Mouse (Mus musculus) hindbrain, embryonic 10.5 days (tissue): ENCODE data around the gene Gvin1. TPM values are rescaled to one million over a fixed set of nuclear protein-coding genes. Genes with fewer than 3 reads are reported as not detected.
"Not testable (repeated sequence)": the region's sequence is repeated elsewhere in the genome, so short reads cannot be mapped to it uniquely, and the experiment has no call there.

ENCODE experiments used
- DNase-seq: peaks from one replicate; pipeline ENCODE4 v3.0.0-alpha.2; 2017; ENCODE audit warnings: low spot score
- H3K27ac ChIP-seq: fragments of 300-500 bp; sonication (generic); 2 replicates; pipeline ENCODE4 v1.5.1; 2016; ENCODE audit warnings: mild to moderate bottlenecking, moderate library complexity
- H3K27me3 ChIP-seq: fragments of 300-500 bp; sonication (generic); 2 replicates; pipeline ENCODE4 v1.6.1; 2016; ENCODE audit warnings: mild to moderate bottlenecking; ENCODE audit not compliant: poor library complexity, insufficient read depth, severe bottlenecking
- H3K36me3 ChIP-seq: fragments of 300-500 bp; sonication (generic); 2 replicates; pipeline ENCODE4 v1.6.1; 2016; ENCODE audit warnings: mild to moderate bottlenecking, moderate library complexity
- H3K4me1 ChIP-seq: fragments of 300-500 bp; sonication (generic); replicated peaks from 2 replicates; pipeline ENCODE4 v1.6.1; 2016; ENCODE audit warnings: mild to moderate bottlenecking
- H3K4me3 ChIP-seq: fragments of 300-500 bp; sonication (generic); 2 replicates; pipeline ENCODE4 v1.5.1; 2016; ENCODE audit warnings: mild to moderate bottlenecking, moderate library complexity
- H3K9me3 ChIP-seq: fragments of 300-500 bp; sonication (generic); 2 replicates; pipeline ENCODE4 v1.6.1; 2016; ENCODE audit warnings: mild to moderate bottlenecking, moderate library complexity
- WGBS: fragments of 180-500 bp; shearing (Covaris S2); methylation state at CpG from one replicate; pipeline ENCODE4 v1.1.7; 2016; 5-methylcytosine and 5-hydroxymethylcytosine counted together
- polyA plus RNA-seq: library from polyadenylated mRNA; unstranded; fragments of >200 nt; fragmentation: Nextera tagmentation; extraction: Ambion mirVana; gene quantifications from 2 replicates; pipeline ENCODE4 v1.2.1, GENCODE M21; 2016

Gvin1 gene
- 0.06 and 0.07 TPM in 2 replicates for polyA plus RNA-seq

GRCm38 (mm10) chr7:106215177-106215576 is at the start of gene Gvin1:
TSS of gene Gvin1 (minus strand) at chr7:106215326.
- not testable (repeated sequence) for H3K27me3 ChIP-seq, H3K4me1 ChIP-seq, H3K9me3 ChIP-seq, DNase-seq, H3K4me3 ChIP-seq, H3K27ac ChIP-seq, H3K36me3 ChIP-seq
- WGBS: 86% methylated on average over 1 of the region's 1 CpGs

- 82% methylated on average over 2 of the region's 2 CpGs for WGBS
- Histone ChIP-seq H3K9me3 (peaks cover 10% of the 10 kb centered on the region), H3K4me1 (no peaks in the 10 kb centered on the region), H3K27ac (no peak overlapping the region), H3K36me3 (no peaks in the 10 kb centered on the region), H3K4me3 (no peak overlapping the region), H3K27me3 (no peaks in the 10 kb centered on the region)
- DNase-seq: no peak
These were observed 36.9 kb upstream of the Gvin1 start for GRCm38 (mm10) chr7:106251844-106252517.

- H3K4me3 ChIP-seq: no peak overlapping the region
- H3K27me3 ChIP-seq: no peaks in the 10 kb centered on the region
- H3K4me1 ChIP-seq: no peaks in the 10 kb centered on the region
- H3K27ac ChIP-seq: no peak overlapping the region
- no peaks in the 10 kb centered on the region for H3K36me3 ChIP-seq
- DNase-seq: no peak
- WGBS: 91% methylated on average over 2 of the region's 2 CpGs
- peaks cover 11% of the 10 kb centered on the region for H3K9me3 ChIP-seq
These were observed 33.8 kb upstream of the Gvin1 start for GRCm38 (mm10) chr7:106248922-106249321.

GRCm38 (mm10) chr7:106248245-106248644 is 33.1 kb upstream of the Gvin1 start:
- no peak for DNase-seq
- no peaks in the 10 kb centered on the region for H3K4me1 ChIP-seq
- H3K27ac ChIP-seq: no peak overlapping the region
- no peaks in the 10 kb centered on the region for H3K36me3 ChIP-seq
- peaks cover 8% of the 10 kb centered on the region; the same call in 1 of the 2 replicates for H3K9me3 ChIP-seq
- H3K4me3 ChIP-seq: no peak overlapping the region
- H3K27me3 ChIP-seq: no peaks in the 10 kb centered on the region
- 74% methylated on average over 2 of the region's 2 CpGs for WGBS

GRCm38 (mm10) chr7:106245601-106246000 is 30.5 kb upstream of the Gvin1 start:
- no peak for DNase-seq

GRCm38 (mm10) chr7:106240484-106241275 is 25.6 kb upstream of the Gvin1 start:
- not testable (repeated sequence) for H3K4me1 ChIP-seq, H3K27ac ChIP-seq, DNase-seq, H3K4me3 ChIP-seq, H3K36me3 ChIP-seq, H3K9me3 ChIP-seq, H3K27me3 ChIP-seq
- 92% methylated on average over 12 of the region's 12 CpGs for WGBS

More at GRCm38 (mm10) chr7:106245601-106246000, 30.5 kb upstream of the Gvin1 start:
- Histone ChIP-seq H3K4me1 (no peaks in the 10 kb centered on the region), H3K9me3 (0 out of 2 replicates have a peak, but pooled peaks cover 2% of the 10 kb centered on the region), H3K36me3 (no peaks in the 10 kb centered on the region), H3K27me3 (no peaks in the 10 kb centered on the region), H3K27ac (no peak overlapping the region), H3K4me3 (no peak overlapping the region)
- WGBS: 87% methylated on average over 6 of the region's 6 CpGs

- Histone ChIP-seq H3K27ac (no peak overlapping the region), H3K27me3 (no peaks in the 10 kb centered on the region), H3K9me3 (no peaks in the 10 kb centered on the region)
These were observed 22.0 kb upstream of the Gvin1 start for GRCm38 (mm10) chr7:106237192-106237465.

GRCm38 (mm10) chr7:106236327-106237191 is 21.4 kb upstream of the Gvin1 start:
- Histone ChIP-seq H3K9me3 (no peaks in the 10 kb centered on the region), H3K36me3 (no peaks in the 10 kb centered on the region), H3K27me3 (no peaks in the 10 kb centered on the region), H3K4me1 (no peaks in the 10 kb centered on the region), H3K27ac (no peak overlapping the region), H3K4me3 (no peak overlapping the region)
- no peak for DNase-seq
- WGBS: 73% methylated on average over 2 of the region's 2 CpGs

More at GRCm38 (mm10) chr7:106237192-106237465, 22.0 kb upstream of the Gvin1 start:
- Histone ChIP-seq H3K36me3 (no peaks in the 10 kb centered on the region), H3K4me1 (no peaks in the 10 kb centered on the region), H3K4me3 (no peak overlapping the region)
- DNase-seq: no peak

GRCm38 (mm10) chr7:106235596-106235995 is 20.5 kb upstream of the Gvin1 start:
- H3K27ac ChIP-seq: no peak overlapping the region
- no peak for DNase-seq
- no peaks in the 10 kb centered on the region for H3K27me3 ChIP-seq
- WGBS: 78% methylated on average over 2 of the region's 2 CpGs
- H3K4me3 ChIP-seq: no peak overlapping the region
- H3K4me1 ChIP-seq: no peaks in the 10 kb centered on the region
- no peaks in the 10 kb centered on the region for H3K9me3 ChIP-seq
- H3K36me3 ChIP-seq: no peaks in the 10 kb centered on the region

- H3K9me3 ChIP-seq, H3K27me3 ChIP-seq, H3K27ac ChIP-seq: not testable (repeated sequence)
These were observed 784 bp upstream of the Gvin1 start for GRCm38 (mm10) chr7:106215910-106216309.

GRCm38 (mm10) chr7:106213770-106214169 is 1.4 kb downstream of the Gvin1 start:
- not testable (repeated sequence) for H3K27ac ChIP-seq, H3K9me3 ChIP-seq, H3K4me1 ChIP-seq, H3K27me3 ChIP-seq, H3K36me3 ChIP-seq, H3K4me3 ChIP-seq, DNase-seq
- no CpG with 5 or more reads among the region's 4 CpGs for WGBS

More at GRCm38 (mm10) chr7:106215910-106216309, 784 bp upstream of the Gvin1 start:
- not testable (repeated sequence) for DNase-seq, H3K4me3 ChIP-seq, H3K36me3 ChIP-seq, H3K4me1 ChIP-seq

GRCm38 (mm10) chr7:106206630-106207029 is 8.5 kb downstream of the Gvin1 start:
- H3K27ac ChIP-seq, H3K4me1 ChIP-seq, H3K4me3 ChIP-seq, H3K27me3 ChIP-seq, H3K36me3 ChIP-seq, DNase-seq, H3K9me3 ChIP-seq: not testable (repeated sequence)
- 90% methylated on average over 2 of the region's 3 CpGs for WGBS

- not testable (repeated sequence) for H3K9me3 ChIP-seq, H3K27ac ChIP-seq, H3K27me3 ChIP-seq, H3K4me3 ChIP-seq, H3K4me1 ChIP-seq, DNase-seq, H3K36me3 ChIP-seq
These were observed 38.1 kb downstream of the Gvin1 start for GRCm38 (mm10) chr7:106177065-106177464.
